Mouse (Mus musculus) splenic B cell, adult 2 months (primary cell): ENCODE measurements around the gene Klk1.
"Not testable (repeated sequence)": the region's sequence is repeated elsewhere in the genome, so short reads cannot be mapped to it uniquely, and the experiment has no call there.

Experiments used
- DNase-seq: peaks from one replicate; pipeline ENCODE4 v3.0.0-alpha.2; 2011; ENCODE audit warnings: low read depth, low spot score
- H3K27me3 ChIP-seq: 2 replicates; pipeline ENCODE4 v1.6.1; 2012; ENCODE audit warnings: mild to moderate bottlenecking, low read length, moderate library complexity, mixed read lengths; ENCODE audit not compliant: control insufficient read depth, poor library complexity, insufficient read depth, severe bottlenecking
- H3K36me3 ChIP-seq: 2 replicates; pipeline ENCODE4 v1.6.1; 2012; ENCODE audit warnings: mild to moderate bottlenecking, low read length, moderate library complexity, mixed read lengths; ENCODE audit not compliant: control insufficient read depth, poor library complexity, insufficient read depth, severe bottlenecking

Gene Klk1

GRCm38 (mm10) chr7:44244080-44244479 is 18.9 kb downstream of the Klk1 start:
- Histone ChIP-seq H3K27me3 (no peaks in the 10 kb centered on the region), H3K36me3 (no peaks in the 10 kb centered on the region; the same call in 1 of the 2 replicates)
- no peak for DNase-seq

DNA sequence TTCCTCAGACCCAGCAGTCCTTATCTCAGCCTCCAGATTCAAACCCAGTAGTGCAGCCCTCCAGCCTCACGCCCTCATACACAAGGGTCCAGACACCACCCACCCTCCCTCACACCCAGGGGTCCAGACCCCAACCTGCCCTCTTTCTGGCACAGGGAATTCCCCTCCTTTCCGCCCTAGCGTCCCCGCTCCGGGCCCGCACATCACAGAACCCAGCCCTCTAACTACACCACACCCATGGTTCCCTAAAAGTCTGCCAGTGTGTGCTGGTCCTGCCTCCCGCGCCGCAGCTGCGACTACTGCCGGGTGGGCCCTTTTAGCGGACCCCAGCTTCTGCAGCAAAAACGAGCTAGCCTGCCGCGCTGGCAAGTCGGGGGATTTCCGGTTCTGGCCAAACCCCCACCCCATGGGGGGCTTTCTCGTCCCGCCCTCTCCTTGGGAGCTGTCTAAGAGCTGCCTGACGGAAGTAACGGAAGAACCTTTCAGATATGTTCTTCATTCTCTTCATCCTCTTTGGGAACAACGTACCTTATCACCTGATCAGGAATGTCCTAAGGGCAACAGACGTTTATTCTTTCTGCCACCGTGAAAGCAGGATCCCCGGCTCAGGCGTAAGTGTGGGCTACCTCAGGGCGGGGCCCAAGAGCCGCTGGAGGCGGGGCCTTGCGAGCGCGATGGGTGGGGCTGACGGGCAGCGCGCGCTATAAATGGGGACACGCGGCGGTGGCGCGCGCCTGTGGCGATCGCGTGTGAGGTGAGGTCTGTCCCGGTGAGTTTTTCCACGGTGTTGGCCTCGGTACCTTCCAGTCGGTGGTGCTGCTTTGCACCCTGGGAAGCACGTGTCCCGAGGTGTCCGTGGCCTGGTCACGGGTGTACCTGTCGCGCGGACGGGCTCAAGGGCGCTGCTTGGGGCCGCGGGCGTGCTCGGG is 21.2 kb downstream of the Klk1 start, which contains the start of the genes 1700028J19Rik and 2410002F23Rik:
TSS of gene 1700028J19Rik (minus strand) at position 641 of the 929 bp plus-strand sequence.
TSS of gene 2410002F23Rik (plus strand) at position 668 of the 929 bp plus-strand sequence.
- H3K27me3 ChIP-seq = no peaks in the 10 kb centered on the region
- peaks cover 3% of the 10 kb centered on the region for H3K36me3 ChIP-seq
- DNase-seq = peak; percentile 92

- H3K27me3 ChIP-seq = no peaks in the 10 kb centered on the region
- peaks cover 3% of the 10 kb centered on the region for H3K36me3 ChIP-seq
- peak; percentile 67 for DNase-seq
Measured at GRCm38 (mm10) chr7:44246984-44247470, 21.9 kb downstream of the Klk1 start.

- H3K27me3 ChIP-seq = no peaks in the 10 kb centered on the region
- DNase-seq = no peak
- H3K36me3 ChIP-seq = peaks cover 3% of the 10 kb centered on the region
Measured at GRCm38 (mm10) chr7:44247971-44248370, 22.8 kb downstream of the Klk1 start.

- Histone ChIP-seq H3K27me3 (no peaks in the 10 kb centered on the region), H3K36me3 (peaks cover 5% of the 10 kb centered on the region)
- DNase-seq = no peak
Measured at GRCm38 (mm10) chr7:44249248-44249647, 24.1 kb downstream of the Klk1 start.

DNA sequence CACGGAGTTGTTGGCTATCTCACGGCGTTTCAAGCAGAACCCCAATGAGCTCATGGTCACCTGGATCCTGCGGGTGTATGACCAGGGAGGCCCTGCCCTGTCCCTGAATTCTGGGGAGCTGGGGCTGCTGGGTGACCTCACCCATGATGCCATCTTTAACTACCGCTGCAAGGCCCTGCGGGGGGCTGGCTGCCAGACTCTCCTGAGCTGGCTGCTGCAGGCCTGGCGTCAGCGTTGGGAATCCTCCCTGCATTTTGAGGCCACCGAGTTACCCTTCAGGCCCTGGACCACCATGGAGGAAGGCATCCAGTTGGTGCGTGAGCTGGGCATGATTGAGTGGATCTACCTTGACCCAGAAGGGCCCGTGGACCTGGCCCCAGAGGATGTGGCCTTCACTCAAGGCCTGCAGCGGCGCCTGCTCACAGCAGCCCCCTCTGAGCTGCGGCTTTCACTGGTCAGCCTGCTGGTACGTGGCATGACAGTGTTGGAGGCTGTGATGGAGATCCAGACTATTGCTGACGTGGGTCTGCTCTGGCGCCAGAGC is 25.6 kb downstream of the Klk1 start:
- not testable (repeated sequence) for H3K27me3 ChIP-seq, H3K36me3 ChIP-seq, DNase-seq

DNA sequence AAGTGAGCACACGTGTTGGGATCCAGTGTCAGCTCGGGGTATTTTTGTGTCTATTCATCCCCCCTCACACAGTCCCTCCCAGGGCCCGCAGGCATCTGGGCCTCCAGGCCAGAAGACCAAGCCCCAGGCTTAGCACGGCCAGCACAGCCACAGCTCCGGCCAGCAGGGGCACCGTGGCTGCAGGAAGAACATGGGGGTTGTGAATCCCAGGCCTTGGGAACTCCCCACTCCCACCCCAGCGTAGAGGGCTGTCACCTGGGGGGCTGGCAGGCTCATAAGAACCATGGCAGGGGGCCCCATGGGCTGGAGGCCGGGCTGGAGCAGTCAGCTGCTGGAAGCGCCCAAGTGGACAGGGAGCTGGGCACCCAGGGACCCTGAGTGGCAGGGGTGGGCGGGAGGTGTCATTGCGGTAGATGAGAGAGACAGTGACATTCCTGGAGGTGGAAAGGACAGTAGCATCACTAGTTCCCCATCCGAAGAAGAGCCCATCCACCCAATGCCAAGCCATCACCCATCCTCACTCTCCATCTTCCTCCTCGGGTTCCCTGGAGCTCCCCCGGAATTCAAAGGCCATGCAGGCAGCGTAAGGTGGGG is 28.0 kb downstream of the Klk1 start:
- no peak for DNase-seq
- Histone ChIP-seq H3K36me3 (peaks cover 5% of the 10 kb centered on the region), H3K27me3 (no peaks in the 10 kb centered on the region)

- Histone ChIP-seq H3K36me3 (peaks cover 5% of the 10 kb centered on the region; the same call in 1 of the 2 replicates), H3K27me3 (no peaks in the 10 kb centered on the region)
- DNase-seq = no peak
Measured at GRCm38 (mm10) chr7:44254930-44255329, 29.8 kb downstream of the Klk1 start.

DNA sequence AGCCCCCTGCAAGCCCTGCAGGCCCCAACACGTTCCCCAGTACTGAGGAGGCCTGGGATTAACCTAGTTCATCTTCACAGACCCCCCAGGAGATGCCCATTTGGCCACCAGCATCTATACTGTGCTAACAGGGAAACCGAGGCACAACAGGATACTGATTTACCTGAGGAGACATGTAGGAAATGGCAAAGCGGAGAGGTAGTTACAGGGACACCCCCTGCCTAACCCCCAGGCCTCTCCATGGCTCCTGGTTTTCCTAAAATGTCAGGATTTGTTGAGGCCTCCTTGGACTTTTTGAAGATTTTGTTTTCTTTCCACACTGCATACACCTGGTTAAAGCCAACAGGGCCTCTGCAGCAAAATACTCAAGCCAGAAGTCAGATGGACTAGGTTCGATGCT is 32.1 kb downstream of the Klk1 start, which contains the start of gene Acp4:
TSS of gene Acp4 (minus strand) at position 101 of the 400 bp plus-strand sequence.
- Histone ChIP-seq H3K36me3 (0 out of 2 replicates have a peak, but pooled peaks cover 1% of the 10 kb centered on the region), H3K27me3 (no peaks in the 10 kb centered on the region)
- no peak for DNase-seq

- no peaks in the 10 kb centered on the region for H3K27me3 ChIP-seq
- H3K36me3 ChIP-seq = no peaks in the 10 kb centered on the region
- DNase-seq = no peak
Measured at GRCm38 (mm10) chr7:44260410-44260809, 35.2 kb downstream of the Klk1 start.

- DNase-seq = no peak
- no peaks in the 10 kb centered on the region for H3K27me3 ChIP-seq
- no peaks in the 10 kb centered on the region for H3K36me3 ChIP-seq
Measured at GRCm38 (mm10) chr7:44261147-44261546, 36.0 kb downstream of the Klk1 start, which contains the start of gene Gm15517. Gene Gm15517, plus strand, starts transcription at chr7:44261447.

DNA sequence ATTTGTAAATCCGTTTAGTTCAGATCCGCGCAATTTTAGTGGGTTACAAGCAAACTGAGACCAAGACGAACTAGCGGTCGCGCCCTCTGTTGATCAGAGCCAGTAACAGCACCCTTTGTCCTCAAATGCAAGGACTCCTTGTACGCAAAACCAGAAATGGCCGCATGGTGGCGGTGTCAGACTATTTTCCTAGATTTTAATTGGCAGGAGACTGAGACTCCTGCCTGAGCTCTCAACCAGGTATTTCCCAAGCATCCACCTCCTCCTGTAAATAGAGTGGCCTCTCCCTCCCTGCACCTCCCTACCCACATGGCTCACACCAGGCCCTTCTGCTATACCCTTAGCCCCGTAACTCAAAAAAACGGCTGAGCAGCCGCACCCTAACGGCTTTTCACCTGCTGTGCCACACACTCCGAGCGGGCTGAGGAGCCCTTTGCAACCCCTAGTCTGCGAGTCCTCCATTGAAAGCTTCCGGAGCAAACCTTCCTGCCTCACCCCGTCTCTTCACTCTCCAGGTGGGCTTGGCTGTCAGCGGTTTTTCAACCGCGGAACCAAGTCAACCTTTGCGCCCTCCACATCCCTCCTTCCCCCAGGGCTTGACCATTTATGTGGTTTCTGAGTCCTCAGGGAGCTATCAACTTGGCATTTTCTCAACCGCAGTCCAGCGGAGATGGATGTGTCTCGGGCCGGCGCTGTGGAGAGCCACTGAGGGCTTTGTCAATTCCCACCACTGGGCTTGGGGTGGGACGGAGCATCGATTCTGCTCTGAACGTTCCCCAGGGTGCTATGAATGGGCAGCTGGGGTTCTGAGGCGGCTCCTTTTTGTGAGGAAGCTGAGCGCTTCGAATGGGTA is 37.9 kb downstream of the Klk1 start:
- DNase-seq = peak; percentile 95
- Histone ChIP-seq H3K36me3 (no peaks in the 10 kb centered on the region), H3K27me3 (no peaks in the 10 kb centered on the region)

- no peak for DNase-seq
- Histone ChIP-seq H3K27me3 (no peaks in the 10 kb centered on the region), H3K36me3 (no peaks in the 10 kb centered on the region)
Measured at GRCm38 (mm10) chr7:44268117-44268516, 43.0 kb downstream of the Klk1 start.

- Histone ChIP-seq H3K36me3 (no peaks in the 10 kb centered on the region), H3K27me3 (no peaks in the 10 kb centered on the region)
- DNase-seq = no peak
Measured at GRCm38 (mm10) chr7:44269397-44269796, 44.2 kb downstream of the Klk1 start.
